Mouse (Mus musculus): ENCODE data around the gene Usp45.

DNA sequence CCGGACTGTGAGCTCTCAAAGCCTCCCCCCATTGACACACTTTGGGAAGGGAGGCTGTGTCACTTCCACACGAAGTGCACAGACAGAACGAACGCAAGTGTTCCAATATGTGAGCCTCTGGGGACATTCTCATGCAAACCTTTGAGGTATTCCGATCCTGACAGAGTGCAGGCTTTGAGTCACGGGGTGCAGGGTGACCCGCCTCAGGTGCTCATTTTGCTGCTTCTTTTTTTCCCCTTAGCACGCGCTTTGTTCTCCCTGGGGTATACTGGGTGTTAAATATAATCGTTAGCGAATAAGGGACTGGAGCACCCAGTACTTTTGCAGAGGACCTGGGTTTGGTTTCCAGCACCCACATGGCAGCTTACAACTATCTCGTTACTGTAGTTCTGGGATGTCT lies 19.3 kb downstream of the Usp45 start:
- TF ChIP-seq CTCF (IDR thresholded peaks at IDR 0.05; ENCODE audit: low read depth, low read length) (no peak), POLR2A (IDR thresholded peaks at IDR 0.05; ENCODE audit: extremely low read depth, insufficient read depth, low read length) (no peak)
